Mouse (Mus musculus): Measurements from ENCODE around the gene Terf2.

DNA sequence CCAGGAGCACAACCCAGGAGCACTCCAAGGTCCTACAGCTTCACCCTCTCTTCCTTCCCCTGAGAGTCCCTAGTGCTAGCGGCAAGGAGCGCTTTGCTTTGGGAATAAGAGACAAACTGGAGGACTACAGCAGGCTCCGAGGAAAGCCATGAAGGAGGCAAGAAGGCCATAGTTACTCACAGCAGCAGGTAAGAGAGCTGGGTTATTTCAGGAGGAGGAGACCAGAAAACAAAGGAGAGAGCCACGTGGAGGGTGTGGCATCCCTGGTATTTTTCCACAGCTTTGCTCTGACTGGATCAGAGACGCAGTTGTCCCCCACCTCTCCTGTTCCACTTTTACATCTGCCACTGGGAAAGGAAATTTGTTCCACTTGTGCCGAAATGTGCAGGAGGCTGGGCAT, 37.5 kb upstream of the Terf2 start:
- no peak for TF ChIP-seq GATA1 (IDR thresholded peaks at IDR 0.05; ENCODE audit: low read length)
- TF ChIP-seq TAL1 (IDR thresholded peaks at IDR 0.05; ENCODE audit: low read length): no peak

All from erythroblast, embryonic 14.5 days (primary cell).